Mouse (Mus musculus): ENCODE measurements around the gene Igfbp1. TPM values are rescaled to one million over a fixed set of nuclear protein-coding genes. Genes with fewer than 3 reads are reported as not detected.

The Igfbp1 gene
- total RNA-seq, 1 experiment from 2014 or later: not detected

GRCm38 (mm10) chr11:7234436-7234835 is 36.9 kb downstream of the Igfbp1 start:
- no peak for DNase-seq

- DNase-seq: no peak
These were observed 37.5 kb downstream of the Igfbp1 start for GRCm38 (mm10) chr11:7234981-7235609.

- no peak for DNase-seq
These were observed 39.2 kb downstream of the Igfbp1 start for GRCm38 (mm10) chr11:7236751-7237150.

GRCm38 (mm10) chr11:7237712-7238111 is 40.1 kb downstream of the Igfbp1 start:
- no peak for DNase-seq

- no peak for DNase-seq
These were observed 41.0 kb downstream of the Igfbp1 start for GRCm38 (mm10) chr11:7238546-7238945.

- no peak for DNase-seq
These were observed 41.6 kb downstream of the Igfbp1 start for GRCm38 (mm10) chr11:7239041-7239740.

- DNase-seq: no peak
These were observed 47.2 kb downstream of the Igfbp1 start for GRCm38 (mm10) chr11:7244782-7245181.

- DNase-seq: no peak
These were observed 52.8 kb downstream of the Igfbp1 start for GRCm38 (mm10) chr11:7250415-7250814.

- DNase-seq: no peak
These were observed 53.3 kb downstream of the Igfbp1 start for GRCm38 (mm10) chr11:7250870-7251269.

Other genes with a start within 250 kb of the Igfbp1 start
- 3.0 and 4.2 TPM in 2 replicates for gene Adcy1, start 134.3 kb upstream of the Igfbp1 start, total RNA-seq (2021)
- gene Gm11985, start 9.2 kb upstream of the Igfbp1 start, total RNA-seq (2021): not detected in 2 replicates
- gene Igfbp3, start 16.1 kb downstream of the Igfbp1 start, total RNA-seq (2021): 40.3 and 43.5 TPM in 2 replicates